Mouse (Mus musculus) telencephalon, adult 2 months (tissue): ENCODE data around the gene Zc3h12c.
"Not testable (repeated sequence)": the region's sequence is repeated elsewhere in the genome, so short reads cannot be mapped to it uniquely, and the experiment has no call there.

Experiments used
- DNase-seq: peaks from one replicate; pipeline ENCODE4 v3.0.0-alpha.2; 2011; ENCODE audit warnings: low read depth, low spot score

Gene Zc3h12c

GRCm38 (mm10) chr9:52102060-52102844, 66.1 kb downstream of the Zc3h12c start:
- DNase-seq, result no peak

GRCm38 (mm10) chr9:52100426-52100825, 67.9 kb downstream of the Zc3h12c start:
- DNase-seq, result no peak

GRCm38 (mm10) chr9:52098600-52098999, 69.8 kb downstream of the Zc3h12c start:
- peak; percentile 50 for DNase-seq

GRCm38 (mm10) chr9:52097386-52097785, 71.0 kb downstream of the Zc3h12c start:
- no peak for DNase-seq

GRCm38 (mm10) chr9:52095666-52096065, 72.7 kb downstream of the Zc3h12c start:
- no peak for DNase-seq

- DNase-seq, result no peak
These were observed 73.8 kb downstream of the Zc3h12c start for GRCm38 (mm10) chr9:52094471-52094980.

- no peak for DNase-seq
These were observed 74.4 kb downstream of the Zc3h12c start for GRCm38 (mm10) chr9:52094016-52094415.

- DNase-seq, result no peak
These were observed 75.3 kb downstream of the Zc3h12c start for GRCm38 (mm10) chr9:52093108-52093507.

GRCm38 (mm10) chr9:52092311-52092710, 76.1 kb downstream of the Zc3h12c start:
- no peak for DNase-seq

- DNase-seq, result no peak
These were observed 76.6 kb downstream of the Zc3h12c start for GRCm38 (mm10) chr9:52091752-52092151.

GRCm38 (mm10) chr9:52082414-52082813, 86.0 kb downstream of the Zc3h12c start:
- DNase-seq, result no peak

GRCm38 (mm10) chr9:52081979-52082378, 86.4 kb downstream of the Zc3h12c start:
- DNase-seq, result no peak

GRCm38 (mm10) chr9:52077692-52078091, 90.7 kb downstream of the Zc3h12c start:
- no peak for DNase-seq

- no peak for DNase-seq
These were observed 92.3 kb downstream of the Zc3h12c start for GRCm38 (mm10) chr9:52076089-52076488.

- DNase-seq, result peak; percentile 9
These were observed 96.2 kb downstream of the Zc3h12c start for GRCm38 (mm10) chr9:52072202-52072601.

- DNase-seq, result not testable (repeated sequence)
These were observed 97.0 kb downstream of the Zc3h12c start for GRCm38 (mm10) chr9:52071352-52071751.

- DNase-seq, result no peak
These were observed 98.3 kb downstream of the Zc3h12c start for GRCm38 (mm10) chr9:52070052-52070451.
